Mouse (Mus musculus): ENCODE results near the gene Ppp1r9b.
A peak's percentile ranks its signal among the peaks of the same experiment; 100 is the strongest.

Ppp1r9b gene

GRCm38 (mm10) chr11:95023481-95023880 is 32.6 kb downstream of the Ppp1r9b start:
- DNase-seq (ENCODE audit: low spot score): no peak

- DNase-seq (ENCODE audit: low spot score): no peak
Measured at GRCm38 (mm10) chr11:95024439-95025184, 33.8 kb downstream of the Ppp1r9b start.

GRCm38 (mm10) chr11:95025227-95026012 is 34.6 kb downstream of the Ppp1r9b start:
- no peak for DNase-seq (ENCODE audit: low spot score)

- DNase-seq (ENCODE audit: low spot score): no peak
Measured at GRCm38 (mm10) chr11:95026090-95026542, 35.3 kb downstream of the Ppp1r9b start.

GRCm38 (mm10) chr11:95026849-95027248 is 36.0 kb downstream of the Ppp1r9b start:
- DNase-seq (ENCODE audit: low spot score): no peak

GRCm38 (mm10) chr11:95027850-95028470 is 37.1 kb downstream of the Ppp1r9b start:
- DNase-seq (ENCODE audit: low spot score): no peak

- DNase-seq (ENCODE audit: low spot score): no peak
Measured at GRCm38 (mm10) chr11:95032945-95033344, 42.1 kb downstream of the Ppp1r9b start.

GRCm38 (mm10) chr11:95033617-95034016 is 42.8 kb downstream of the Ppp1r9b start:
- no peak for DNase-seq (ENCODE audit: low spot score)

- no peak for DNase-seq (ENCODE audit: low spot score)
Measured at GRCm38 (mm10) chr11:95034902-95035301, 44.1 kb downstream of the Ppp1r9b start.

GRCm38 (mm10) chr11:95036521-95036920 is 45.7 kb downstream of the Ppp1r9b start:
- DNase-seq (ENCODE audit: low spot score): no peak

GRCm38 (mm10) chr11:95037306-95037705 is 46.5 kb downstream of the Ppp1r9b start:
- no peak for DNase-seq (ENCODE audit: low spot score)

GRCm38 (mm10) chr11:95038156-95038817 is 47.5 kb downstream of the Ppp1r9b start:
- DNase-seq (ENCODE audit: low spot score): no peak

- no peak for DNase-seq (ENCODE audit: low spot score)
Measured at GRCm38 (mm10) chr11:95038818-95039655, 48.2 kb downstream of the Ppp1r9b start.

GRCm38 (mm10) chr11:95039766-95040165 is 48.9 kb downstream of the Ppp1r9b start:
- DNase-seq (ENCODE audit: low spot score): no peak

GRCm38 (mm10) chr11:95040491-95041138 is 49.8 kb downstream of the Ppp1r9b start:
- peak; percentile 39 for DNase-seq (ENCODE audit: low spot score)

GRCm38 (mm10) chr11:95041139-95041609 is 50.3 kb downstream of the Ppp1r9b start, which contains the start of gene Pdk2:
TSS of gene Pdk2 (minus strand) at chr11:95041354.
- DNase-seq (ENCODE audit: low spot score): peak; percentile 84

GRCm38 (mm10) chr11:95042096-95042495 is 51.3 kb downstream of the Ppp1r9b start:
- DNase-seq (ENCODE audit: low spot score): peak; percentile 63

- DNase-seq (ENCODE audit: low spot score): no peak
Measured at GRCm38 (mm10) chr11:95043060-95043459, 52.2 kb downstream of the Ppp1r9b start.

GRCm38 (mm10) chr11:95043608-95044007 is 52.8 kb downstream of the Ppp1r9b start:
- DNase-seq (ENCODE audit: low spot score): no peak

GRCm38 (mm10) chr11:95044185-95044870 is 53.5 kb downstream of the Ppp1r9b start:
- DNase-seq (ENCODE audit: low spot score): no peak

Measured in ovary, postnatal 10 days (tissue).